Mouse (Mus musculus): ENCODE results near the gene Dhdds. TPM values are rescaled to one million over a fixed set of nuclear protein-coding genes. Genes with fewer than 3 reads are reported as not detected.

The Dhdds gene
- polyA plus RNA-seq, 1 experiment from 2014 or later: 42.6 TPM

DNA sequence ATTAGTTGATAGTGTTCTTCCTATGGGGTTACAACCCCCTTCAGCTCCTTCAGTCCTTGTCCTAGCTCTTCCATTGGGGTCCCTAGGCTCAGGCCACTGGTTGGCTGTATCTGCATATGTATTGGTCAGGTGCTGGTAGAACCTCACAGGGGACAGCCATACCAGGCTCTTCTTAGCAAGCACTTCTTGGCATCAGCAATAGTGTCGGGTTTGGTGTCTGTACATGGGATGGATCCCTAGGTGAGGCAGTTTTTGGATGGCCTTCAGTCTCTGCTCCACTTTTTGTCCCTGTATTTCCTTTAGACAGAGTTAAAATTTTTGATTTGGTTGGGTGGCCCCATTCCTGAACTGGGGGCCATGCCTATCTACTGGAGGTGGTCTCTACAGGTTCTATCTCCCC lies 41.8 kb downstream of the Dhdds start:
- Histone ChIP-seq H3K36me3 (ENCODE audit: control insufficient read depth, insufficient read depth, low read length) (peaks cover 10% of the 10 kb centered on the region), H3K9ac (replicated peaks; ENCODE audit: low read depth, low read length) (no peak overlapping the region), H3K9me3 (ENCODE audit: control insufficient read depth, low read depth, low read length) (no peaks in the 10 kb centered on the region), H3K4me2 (replicated peaks; ENCODE audit: low read depth, low read length) (no peak overlapping the region), H3K27me3 (ENCODE audit: control insufficient read depth, insufficient read depth, low read length) (no peaks in the 10 kb centered on the region), H3K4me3 (ENCODE audit: low read depth, low read length) (no peak overlapping the region), H3K4me1 (ENCODE audit: control insufficient read depth, insufficient read depth, low read length) (no peaks in the 10 kb centered on the region), H3K27ac (ENCODE audit: low read length) (no peak overlapping the region)
- ATAC-seq (ENCODE audit: insufficient number of reproducible peaks, insufficient read depth, low FRiP score, low read depth): no peak
- 86% methylated on average over 1 of the region's 1 CpGs for WGBS

DNA sequence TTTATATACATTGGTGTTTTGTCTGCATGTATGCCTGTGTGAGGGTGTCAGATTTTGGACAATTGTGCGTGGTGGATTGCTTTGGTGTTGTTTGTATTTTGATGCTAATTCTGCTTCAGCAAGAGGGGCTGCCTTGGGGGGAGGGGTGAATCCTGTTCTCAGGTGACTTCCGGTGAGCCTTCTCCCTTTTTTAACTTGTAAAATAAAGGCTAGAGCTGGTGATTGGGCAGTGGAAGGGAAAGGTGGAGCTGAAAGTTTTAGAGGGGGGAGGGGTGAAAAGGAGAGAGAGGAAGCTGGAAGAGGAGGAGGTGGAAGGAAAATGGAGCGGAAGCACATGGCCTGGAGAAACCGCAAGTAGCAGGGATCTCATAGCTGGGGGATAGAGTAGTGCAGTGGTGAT lies 44.4 kb downstream of the Dhdds start:
- no peak overlapping the region for H3K4me3 ChIP-seq (ENCODE audit: low read depth, low read length)
- no peak overlapping the region for H3K9ac ChIP-seq (replicated peaks; ENCODE audit: low read depth, low read length)
- no peak overlapping the region for H3K4me2 ChIP-seq (replicated peaks; ENCODE audit: low read depth, low read length)
- H3K27ac ChIP-seq (ENCODE audit: low read length): no peak overlapping the region
- no peaks in the 10 kb centered on the region for H3K27me3 ChIP-seq (ENCODE audit: control insufficient read depth, insufficient read depth, low read length)
- H3K9me3 ChIP-seq (ENCODE audit: control insufficient read depth, low read depth, low read length): no peaks in the 10 kb centered on the region
- no peaks in the 10 kb centered on the region for H3K36me3 ChIP-seq (ENCODE audit: control insufficient read depth, insufficient read depth, low read length)
- no peaks in the 10 kb centered on the region for H3K4me1 ChIP-seq (ENCODE audit: control insufficient read depth, insufficient read depth, low read length)
- no peak for ATAC-seq (ENCODE audit: insufficient number of reproducible peaks, insufficient read depth, low FRiP score, low read depth)
- WGBS: 88% methylated on average over 4 of the region's 4 CpGs

DNA sequence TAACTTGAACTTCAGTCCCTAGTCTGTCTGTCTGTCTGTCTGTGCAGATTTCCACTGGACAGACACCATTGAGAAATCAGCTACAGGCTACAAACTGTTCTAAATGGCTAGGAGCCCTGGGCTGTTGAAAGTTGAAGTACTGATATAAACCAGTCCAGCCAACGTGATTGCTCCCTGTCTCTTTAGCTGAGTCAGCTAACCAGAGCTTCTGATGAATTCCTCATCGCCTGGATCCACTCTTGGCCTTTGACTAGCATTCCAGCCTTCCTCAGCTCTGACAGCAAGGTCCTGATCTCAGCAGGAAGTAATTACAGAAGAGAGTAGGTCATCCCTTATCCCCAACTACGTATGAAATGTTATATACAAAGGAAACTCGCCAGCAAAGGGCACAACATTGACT lies 54.0 kb downstream of the Dhdds start:
- no peak overlapping the region for H3K4me3 ChIP-seq (ENCODE audit: low read depth, low read length)
- 37% methylated on average over 4 of the region's 4 CpGs for WGBS
- no peaks in the 10 kb centered on the region for H3K27me3 ChIP-seq (ENCODE audit: control insufficient read depth, insufficient read depth, low read length)
- no peak overlapping the region for H3K4me2 ChIP-seq (replicated peaks; ENCODE audit: low read depth, low read length)
- H3K9me3 ChIP-seq (ENCODE audit: control insufficient read depth, low read depth, low read length): no peaks in the 10 kb centered on the region
- no peaks in the 10 kb centered on the region for H3K36me3 ChIP-seq (ENCODE audit: control insufficient read depth, insufficient read depth, low read length)
- ATAC-seq (ENCODE audit: insufficient number of reproducible peaks, insufficient read depth, low FRiP score, low read depth): no peak
- no peak overlapping the region for H3K9ac ChIP-seq (replicated peaks; ENCODE audit: low read depth, low read length)
- H3K4me1 ChIP-seq (ENCODE audit: control insufficient read depth, insufficient read depth, low read length): no peaks in the 10 kb centered on the region
- no peak overlapping the region for H3K27ac ChIP-seq (ENCODE audit: low read length)

DNA sequence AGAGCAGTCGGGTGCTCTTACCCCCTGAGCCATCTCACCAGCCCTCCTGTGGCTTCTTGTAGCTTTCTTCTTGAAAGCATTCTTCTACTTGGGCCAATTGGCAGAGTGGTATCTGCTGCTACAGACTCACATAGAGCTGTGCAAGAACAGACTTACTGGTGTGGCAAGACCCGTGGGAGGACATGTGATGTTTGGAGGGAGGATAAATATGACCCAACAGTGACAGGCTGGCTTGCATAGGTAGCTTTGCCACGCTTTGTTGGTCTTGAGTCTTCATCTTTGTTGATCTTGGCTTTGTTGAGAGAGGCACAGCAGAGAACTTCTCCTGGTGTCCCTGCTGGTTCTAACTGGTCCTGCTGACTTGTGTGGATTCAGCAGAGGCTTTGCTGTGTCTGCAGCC lies 56.9 kb downstream of the Dhdds start:
- H3K27me3 ChIP-seq (ENCODE audit: control insufficient read depth, insufficient read depth, low read length): no peaks in the 10 kb centered on the region
- H3K9ac ChIP-seq (replicated peaks; ENCODE audit: low read depth, low read length): no peak overlapping the region
- H3K27ac ChIP-seq (ENCODE audit: low read length): no peak overlapping the region
- 75% methylated on average over 3 of the region's 3 CpGs for WGBS
- no peak for ATAC-seq (ENCODE audit: insufficient number of reproducible peaks, insufficient read depth, low FRiP score, low read depth)
- H3K36me3 ChIP-seq (ENCODE audit: control insufficient read depth, insufficient read depth, low read length): no peaks in the 10 kb centered on the region
- H3K4me1 ChIP-seq (ENCODE audit: control insufficient read depth, insufficient read depth, low read length): no peaks in the 10 kb centered on the region
- no peak overlapping the region for H3K4me2 ChIP-seq (replicated peaks; ENCODE audit: low read depth, low read length)
- H3K9me3 ChIP-seq (ENCODE audit: control insufficient read depth, low read depth, low read length): no peaks in the 10 kb centered on the region
- no peak overlapping the region for H3K4me3 ChIP-seq (ENCODE audit: low read depth, low read length)

DNA sequence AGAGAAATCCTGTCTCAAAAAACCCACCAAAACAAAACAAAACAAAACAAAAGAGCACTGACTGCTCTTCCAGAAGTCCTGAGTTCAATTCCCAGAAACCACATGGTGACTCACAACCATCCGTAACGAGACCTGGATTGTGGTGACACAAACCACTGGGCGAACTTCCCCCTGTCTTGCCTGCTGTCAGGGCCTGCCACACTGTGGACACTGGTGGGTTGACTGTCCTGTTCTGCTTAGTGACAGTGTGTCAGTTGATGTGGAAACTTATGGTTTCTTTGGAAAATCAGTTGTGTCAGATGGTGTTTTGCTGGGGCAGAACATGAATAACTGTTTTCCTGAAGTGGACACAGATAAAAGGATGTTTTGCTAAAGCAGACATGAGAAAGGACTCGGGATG lies 58.0 kb downstream of the Dhdds start:
- Histone ChIP-seq H3K4me1 (ENCODE audit: control insufficient read depth, insufficient read depth, low read length) (no peaks in the 10 kb centered on the region), H3K9ac (replicated peaks; ENCODE audit: low read depth, low read length) (no peak overlapping the region), H3K9me3 (ENCODE audit: control insufficient read depth, low read depth, low read length) (no peaks in the 10 kb centered on the region), H3K36me3 (ENCODE audit: control insufficient read depth, insufficient read depth, low read length) (no peaks in the 10 kb centered on the region), H3K4me2 (replicated peaks; ENCODE audit: low read depth, low read length) (no peak overlapping the region), H3K27me3 (ENCODE audit: control insufficient read depth, insufficient read depth, low read length) (no peaks in the 10 kb centered on the region), H3K4me3 (ENCODE audit: low read depth, low read length) (no peak overlapping the region), H3K27ac (ENCODE audit: low read length) (no peak overlapping the region)
- ATAC-seq (ENCODE audit: insufficient number of reproducible peaks, insufficient read depth, low FRiP score, low read depth): no peak
- WGBS: 94% methylated on average over 4 of the region's 4 CpGs

DNA sequence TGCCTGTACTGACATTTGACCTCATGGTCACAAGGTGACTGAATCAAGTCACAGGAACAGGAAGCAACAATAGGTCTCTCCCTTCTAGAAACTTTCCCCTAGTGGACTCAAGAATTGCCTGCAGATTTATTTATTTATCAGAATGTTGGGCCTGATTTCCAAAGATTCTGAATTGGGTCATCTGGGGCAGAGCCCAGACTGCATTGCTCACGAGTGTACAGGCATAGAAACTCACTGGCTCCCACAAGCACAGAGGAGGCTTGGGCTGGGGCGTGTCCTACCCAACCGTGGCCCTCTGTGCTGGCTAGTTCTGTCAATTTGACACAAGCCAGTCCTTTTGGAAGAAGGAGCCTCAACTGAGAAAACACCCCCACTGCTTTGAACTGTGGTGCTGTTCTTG lies 59.1 kb downstream of the Dhdds start:
- Histone ChIP-seq H3K4me3 (ENCODE audit: low read depth, low read length) (no peak overlapping the region), H3K9ac (replicated peaks; ENCODE audit: low read depth, low read length) (no peak overlapping the region), H3K9me3 (ENCODE audit: control insufficient read depth, low read depth, low read length) (no peaks in the 10 kb centered on the region), H3K27ac (ENCODE audit: low read length) (no peak overlapping the region), H3K4me2 (replicated peaks; ENCODE audit: low read depth, low read length) (no peak overlapping the region), H3K36me3 (ENCODE audit: control insufficient read depth, insufficient read depth, low read length) (no peaks in the 10 kb centered on the region), H3K27me3 (ENCODE audit: control insufficient read depth, insufficient read depth, low read length) (no peaks in the 10 kb centered on the region), H3K4me1 (ENCODE audit: control insufficient read depth, insufficient read depth, low read length) (no peaks in the 10 kb centered on the region)
- 28% methylated on average over 3 of the region's 3 CpGs for WGBS
- ATAC-seq (ENCODE audit: insufficient number of reproducible peaks, insufficient read depth, low FRiP score, low read depth): no peak

DNA sequence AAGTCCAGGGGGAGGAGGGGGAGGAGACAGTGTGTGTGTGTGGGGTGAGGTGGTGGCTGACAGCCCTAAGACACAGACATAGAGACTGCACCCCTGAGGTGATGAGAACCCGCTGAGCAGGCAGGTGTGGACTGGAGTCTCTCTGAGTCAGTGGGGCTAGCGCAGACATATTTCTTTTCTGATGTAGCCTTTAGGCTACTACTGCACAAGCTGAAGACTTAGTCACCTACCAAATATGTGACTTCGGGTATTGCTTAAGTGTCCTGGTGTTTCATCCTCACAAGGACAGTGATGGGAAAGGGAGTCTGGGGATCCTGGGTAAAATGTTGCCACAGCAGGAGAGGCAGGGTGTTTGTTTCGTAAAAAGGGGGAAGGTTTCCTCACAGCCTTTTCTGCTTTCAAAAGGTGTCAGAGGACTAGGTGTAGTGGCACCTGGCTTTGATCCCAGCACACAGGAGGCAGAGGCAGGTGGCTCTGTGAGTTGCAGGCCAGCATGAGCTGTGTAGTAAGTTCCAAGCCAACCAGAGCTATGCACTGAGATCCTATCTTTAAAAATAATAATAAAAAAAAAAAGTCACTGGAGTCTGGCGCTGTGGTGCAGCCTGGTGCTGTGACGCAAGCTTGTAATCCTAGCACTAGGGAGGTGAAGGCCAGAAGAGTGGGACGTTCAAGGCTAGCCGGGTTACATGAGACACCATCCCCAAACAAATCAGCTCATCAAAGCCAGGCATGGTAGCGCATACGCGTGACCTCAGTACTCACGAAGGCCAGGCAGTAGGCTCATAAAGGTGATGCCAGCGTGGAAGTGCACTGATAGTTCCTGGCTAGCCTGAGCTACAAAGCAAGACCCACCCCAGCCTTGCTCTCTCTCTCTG lies 60.1 kb downstream of the Dhdds start:
- no peaks in the 10 kb centered on the region for H3K4me1 ChIP-seq (ENCODE audit: control insufficient read depth, insufficient read depth, low read length)
- ATAC-seq (ENCODE audit: insufficient number of reproducible peaks, insufficient read depth, low FRiP score, low read depth): no peak
- H3K27ac ChIP-seq (ENCODE audit: low read length): no peak overlapping the region
- H3K4me3 ChIP-seq (ENCODE audit: low read depth, low read length): no peak overlapping the region
- H3K9ac ChIP-seq (replicated peaks; ENCODE audit: low read depth, low read length): no peak overlapping the region
- no peaks in the 10 kb centered on the region for H3K36me3 ChIP-seq (ENCODE audit: control insufficient read depth, insufficient read depth, low read length)
- WGBS: 79% methylated on average over 13 of the region's 13 CpGs
- H3K27me3 ChIP-seq (ENCODE audit: control insufficient read depth, insufficient read depth, low read length): no peaks in the 10 kb centered on the region
- H3K9me3 ChIP-seq (ENCODE audit: control insufficient read depth, low read depth, low read length): no peaks in the 10 kb centered on the region
- no peak overlapping the region for H3K4me2 ChIP-seq (replicated peaks; ENCODE audit: low read depth, low read length)

DNA sequence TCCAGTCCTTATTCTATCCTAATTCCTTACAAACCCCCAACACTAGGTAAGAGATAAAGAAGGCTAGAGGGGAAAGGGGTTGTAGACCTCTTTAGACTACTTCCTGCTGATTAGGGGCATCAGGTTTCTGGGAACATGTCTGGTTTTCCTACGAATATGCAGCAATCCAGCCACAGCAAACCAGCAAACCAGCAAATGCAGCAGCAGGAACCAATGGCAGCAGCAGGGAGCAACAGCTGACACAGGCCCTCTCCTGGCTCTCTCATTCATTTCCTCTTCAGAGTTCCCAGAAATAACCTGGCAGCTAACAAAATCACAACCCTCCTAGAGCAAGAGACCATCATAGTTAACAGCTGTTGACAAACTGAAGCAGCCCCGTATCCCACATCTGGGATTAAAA lies 62.6 kb downstream of the Dhdds start:
- H3K4me3 ChIP-seq (ENCODE audit: low read depth, low read length): no peak overlapping the region
- H3K4me1 ChIP-seq (ENCODE audit: control insufficient read depth, insufficient read depth, low read length): no peaks in the 10 kb centered on the region
- H3K4me2 ChIP-seq (replicated peaks; ENCODE audit: low read depth, low read length): no peak overlapping the region
- H3K9me3 ChIP-seq (ENCODE audit: control insufficient read depth, low read depth, low read length): no peaks in the 10 kb centered on the region
- no peaks in the 10 kb centered on the region for H3K36me3 ChIP-seq (ENCODE audit: control insufficient read depth, insufficient read depth, low read length)
- 58% methylated on average over 2 of the region's 2 CpGs for WGBS
- no peaks in the 10 kb centered on the region for H3K27me3 ChIP-seq (ENCODE audit: control insufficient read depth, insufficient read depth, low read length)
- ATAC-seq (ENCODE audit: insufficient number of reproducible peaks, insufficient read depth, low FRiP score, low read depth): no peak
- no peak overlapping the region for H3K9ac ChIP-seq (replicated peaks; ENCODE audit: low read depth, low read length)
- no peak overlapping the region for H3K27ac ChIP-seq (ENCODE audit: low read length)

DNA sequence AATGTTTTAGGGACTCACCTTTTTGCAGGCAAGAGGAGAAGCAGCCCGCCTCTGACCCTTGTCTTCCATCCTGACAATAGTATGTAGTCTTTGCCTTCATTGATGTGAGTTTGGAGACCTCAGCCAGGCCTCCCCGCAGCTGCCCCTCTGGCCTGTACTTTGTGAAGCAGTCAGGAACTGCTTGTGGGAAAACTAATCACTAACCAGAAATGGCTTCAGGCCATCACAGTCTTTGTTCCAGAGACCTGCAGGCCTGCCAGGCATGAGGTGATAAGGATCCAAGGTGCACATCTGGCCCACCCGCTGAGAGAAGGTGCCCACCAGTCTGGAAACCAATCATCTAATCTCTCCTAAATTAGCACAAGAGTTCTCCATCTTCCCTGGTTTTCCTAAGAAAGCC lies 68.9 kb downstream of the Dhdds start:
- no peaks in the 10 kb centered on the region for H3K27me3 ChIP-seq (ENCODE audit: control insufficient read depth, insufficient read depth, low read length)
- no peak overlapping the region for H3K4me2 ChIP-seq (replicated peaks; ENCODE audit: low read depth, low read length)
- no peak overlapping the region for H3K27ac ChIP-seq (ENCODE audit: low read length)
- H3K4me3 ChIP-seq (ENCODE audit: low read depth, low read length): no peak overlapping the region
- ATAC-seq (ENCODE audit: insufficient number of reproducible peaks, insufficient read depth, low FRiP score, low read depth): no peak
- no peaks in the 10 kb centered on the region for H3K36me3 ChIP-seq (ENCODE audit: control insufficient read depth, insufficient read depth, low read length)
- H3K4me1 ChIP-seq (ENCODE audit: control insufficient read depth, insufficient read depth, low read length): 0 out of 2 replicates have a peak, but pooled peaks cover 5% of the 10 kb centered on the region
- WGBS: 79% methylated on average over 3 of the region's 3 CpGs
- no peak overlapping the region for H3K9ac ChIP-seq (replicated peaks; ENCODE audit: low read depth, low read length)
- no peaks in the 10 kb centered on the region for H3K9me3 ChIP-seq (ENCODE audit: control insufficient read depth, low read depth, low read length)

Measured in stomach, embryonic 14.5 days (tissue).